Mouse (Mus musculus) adrenal gland, postnatal 25 days (tissue): ENCODE results near the gene Rad23b. TPM values are rescaled to one million over a fixed set of nuclear protein-coding genes. Genes with fewer than 3 reads are reported as not detected.
"Not testable (repeated sequence)": the region's sequence is repeated elsewhere in the genome, so short reads cannot be mapped to it uniquely, and the experiment has no call there.

Source experiments
- DNase-seq: peaks from one replicate; pipeline ENCODE4 v3.0.0; 2021; ENCODE audit warnings: mixed read lengths
- total RNA-seq: library from RNA; stranded (reverse); gene quantifications from 2 replicates; pipeline ENCODE4 v1.2.3, GENCODE M21; 2021

Rad23b gene
- total RNA-seq, 1 experiment from 2014 or later, result 123 TPM

DNA sequence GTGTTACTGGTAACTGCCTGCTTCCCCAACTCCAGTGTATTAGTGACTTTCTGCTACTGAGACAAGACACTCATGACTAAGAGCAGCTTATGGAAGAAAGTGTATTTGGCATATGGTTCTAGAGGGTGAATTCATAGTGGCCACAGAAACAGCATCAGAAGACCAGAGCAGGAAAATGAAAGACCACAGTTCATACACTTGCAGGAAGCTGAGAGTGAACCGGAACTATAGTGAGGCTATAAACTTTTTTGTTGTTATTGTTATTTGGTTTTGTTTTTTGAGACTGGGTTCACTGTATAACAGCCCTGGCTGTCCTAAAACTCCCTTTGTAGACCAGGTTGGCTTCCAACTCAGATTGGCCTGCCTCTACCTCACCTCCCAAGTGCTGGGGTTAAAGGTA is 6.0 kb downstream of the Rad23b start:
- no peak for DNase-seq

- peak; percentile 22 for DNase-seq
Observed at GRCm38 (mm10) chr4:55356726-55357125, 6.9 kb downstream of the Rad23b start.

DNA sequence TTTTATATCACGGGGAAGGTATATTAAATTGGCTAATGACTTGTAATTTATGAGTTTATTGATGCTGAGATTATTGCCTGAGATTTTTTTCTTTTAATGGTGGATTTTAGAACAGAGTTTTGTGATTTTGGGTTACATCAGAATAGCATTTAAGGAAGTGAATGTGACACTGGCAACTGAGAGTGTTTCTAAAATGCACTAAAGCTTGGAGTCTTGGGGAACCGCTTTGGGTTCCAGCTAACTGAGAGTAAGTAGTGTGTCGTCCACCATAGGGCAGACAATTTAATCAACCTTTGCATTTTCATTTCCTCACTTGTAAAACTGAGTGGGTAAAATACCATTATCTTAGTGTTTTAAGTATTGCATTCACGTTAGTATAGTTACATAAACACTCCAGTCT is 14.0 kb downstream of the Rad23b start:
- no peak for DNase-seq

DNA sequence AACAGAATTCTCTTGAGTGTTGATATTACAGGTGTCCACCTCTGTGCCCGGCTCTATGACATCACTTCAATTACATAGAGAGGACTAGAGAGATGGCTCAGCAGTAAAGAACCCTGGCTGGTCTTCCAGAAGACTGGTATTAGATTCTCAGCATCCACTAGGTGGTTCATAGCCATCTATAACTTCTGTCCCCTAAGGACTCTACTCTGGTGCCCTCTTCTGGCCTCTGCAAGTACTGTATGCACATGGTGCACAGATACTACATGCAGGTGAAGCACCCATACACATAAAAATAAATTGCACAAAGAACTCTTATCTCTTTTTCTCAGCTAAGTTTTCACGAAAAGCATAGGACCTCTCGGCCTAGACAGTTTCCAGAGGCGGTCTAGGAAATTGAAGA is 14.5 kb downstream of the Rad23b start:
- DNase-seq, result peak; percentile 16

GRCm38 (mm10) chr4:55366014-55366413 is 16.2 kb downstream of the Rad23b start:
- no peak for DNase-seq

- DNase-seq, result no peak
Observed at GRCm38 (mm10) chr4:55370127-55370526, 20.3 kb downstream of the Rad23b start.

DNA sequence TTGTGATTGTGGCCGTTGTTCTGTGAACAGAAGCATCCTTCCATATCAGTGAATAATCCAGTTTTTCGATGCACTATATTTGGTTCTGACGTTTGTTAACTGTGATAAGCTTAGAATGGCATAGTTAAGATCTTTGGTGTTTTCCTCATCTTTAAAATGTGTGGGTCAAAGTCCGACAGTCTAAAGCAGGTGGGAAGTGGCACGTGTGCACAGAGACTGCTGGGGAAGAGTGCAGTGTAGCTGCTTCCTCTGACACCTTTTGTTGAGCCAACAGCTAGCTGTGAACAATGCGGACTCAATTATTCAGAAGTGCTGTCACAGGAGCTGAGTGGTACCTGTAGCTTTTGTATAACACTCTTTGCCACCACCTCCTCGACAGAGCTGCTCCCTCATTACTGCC is 21.5 kb downstream of the Rad23b start:
- DNase-seq, result no peak

GRCm38 (mm10) chr4:55382350-55382749 is 32.5 kb downstream of the Rad23b start:
- DNase-seq, result no peak

DNA sequence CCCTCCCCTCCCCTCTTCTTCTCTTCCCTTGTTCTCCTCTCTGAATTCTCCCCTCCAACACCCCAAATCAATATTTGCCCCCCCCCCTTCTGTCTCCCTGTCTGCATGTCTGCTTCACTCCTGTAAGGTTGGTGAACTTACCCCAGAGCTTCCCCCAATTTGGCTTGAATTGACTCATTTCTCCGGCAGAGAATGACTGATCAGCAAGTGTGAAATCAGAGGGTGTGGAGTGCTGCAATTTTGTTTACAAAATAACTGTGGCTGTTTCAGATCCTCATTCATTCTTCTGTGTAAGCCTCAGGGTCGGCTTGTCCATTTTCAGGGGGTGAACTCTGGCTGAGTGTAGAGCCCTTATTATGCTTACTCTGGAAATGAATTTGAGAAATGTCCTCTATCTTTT is 36.9 kb downstream of the Rad23b start:
- no peak for DNase-seq

DNA sequence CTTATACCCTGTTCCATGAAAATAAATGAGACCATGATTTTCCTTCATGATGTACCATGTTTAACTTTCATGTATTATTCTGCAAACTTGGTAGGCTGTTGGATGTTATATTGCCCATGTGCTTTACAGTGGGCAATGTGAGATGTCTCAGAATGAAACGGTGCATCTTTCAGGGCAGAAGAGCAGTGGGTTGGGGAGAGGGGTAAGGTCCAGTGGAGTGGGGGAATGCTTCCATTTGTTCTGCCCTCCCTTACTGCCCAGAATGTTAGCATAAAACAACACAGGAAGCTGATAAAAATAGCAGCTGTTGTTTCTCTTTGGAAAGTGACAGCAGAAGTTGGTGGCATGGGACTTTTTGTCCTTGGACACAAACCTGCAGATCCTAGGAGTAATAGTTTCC is 41.6 kb downstream of the Rad23b start:
- DNase-seq, result no peak

DNA sequence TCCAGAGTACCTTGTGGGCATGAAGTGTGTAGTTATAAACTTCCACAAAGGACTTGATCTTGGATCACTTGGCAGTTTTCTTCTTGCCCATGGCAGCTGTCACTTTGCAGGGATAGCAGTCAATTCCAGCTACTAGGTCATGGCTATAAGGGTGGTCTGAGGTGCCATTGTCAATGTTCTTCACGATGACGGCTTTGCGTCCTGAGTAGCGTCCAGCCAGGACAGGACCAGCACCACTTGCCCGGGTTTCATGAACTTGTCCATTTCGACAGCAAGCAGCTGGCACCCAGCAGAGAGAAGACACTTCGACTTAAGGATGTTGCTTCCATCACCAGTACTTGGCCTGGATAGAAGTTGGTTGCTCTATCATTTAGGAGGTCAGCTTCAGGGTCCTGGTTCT is 42.6 kb downstream of the Rad23b start:
- no peak for DNase-seq

GRCm38 (mm10) chr4:55397911-55398762 is 48.3 kb downstream of the Rad23b start:
- peak; percentile 47 for DNase-seq

- DNase-seq, result no peak
Observed at GRCm38 (mm10) chr4:55398901-55399300, 49.1 kb downstream of the Rad23b start.

- DNase-seq, result no peak
Observed at GRCm38 (mm10) chr4:55405329-55405728, 55.5 kb downstream of the Rad23b start.

GRCm38 (mm10) chr4:55406558-55406957 is 56.7 kb downstream of the Rad23b start:
- DNase-seq, result no peak

DNA sequence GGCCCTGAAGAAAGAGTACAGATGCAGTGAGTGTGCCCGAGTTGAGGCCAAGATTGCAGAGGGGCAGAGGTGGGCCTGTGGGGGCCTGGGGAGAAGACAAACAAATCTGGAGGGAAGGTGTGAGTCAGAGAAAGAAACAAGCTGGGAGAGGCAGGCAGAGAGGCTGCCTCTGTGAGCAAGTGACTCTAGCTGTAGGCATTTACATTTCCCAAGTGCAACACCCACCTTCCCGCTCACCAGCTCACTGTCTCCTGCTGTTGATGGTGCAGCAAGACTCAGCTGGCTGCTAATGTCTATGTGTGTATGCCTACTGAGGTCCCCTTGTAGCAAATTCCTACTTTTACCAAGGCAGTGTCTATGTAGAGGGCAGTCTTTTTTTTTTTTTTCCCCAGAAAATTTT is 58.2 kb downstream of the Rad23b start:
- no peak for DNase-seq

DNA sequence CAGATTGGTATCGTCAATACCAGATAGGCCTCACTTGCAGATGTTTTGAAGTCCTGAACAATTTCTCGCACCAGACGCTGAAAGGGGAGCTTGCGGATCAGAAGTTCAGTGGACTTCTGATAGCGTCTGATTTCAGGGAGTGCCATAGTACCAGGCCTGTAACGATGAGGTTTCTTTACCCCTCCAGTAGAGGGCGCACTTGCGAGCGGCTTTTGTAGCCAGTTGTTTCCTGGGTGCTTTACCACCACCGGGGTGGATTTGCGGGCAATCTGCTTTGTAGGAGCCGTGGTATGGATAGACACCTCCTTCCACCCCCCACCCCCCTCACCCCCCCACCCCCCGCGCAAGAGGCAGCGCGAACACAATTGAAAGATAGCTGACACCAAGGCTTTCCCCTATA is 59.2 kb downstream of the Rad23b start:
- no peak for DNase-seq

DNA sequence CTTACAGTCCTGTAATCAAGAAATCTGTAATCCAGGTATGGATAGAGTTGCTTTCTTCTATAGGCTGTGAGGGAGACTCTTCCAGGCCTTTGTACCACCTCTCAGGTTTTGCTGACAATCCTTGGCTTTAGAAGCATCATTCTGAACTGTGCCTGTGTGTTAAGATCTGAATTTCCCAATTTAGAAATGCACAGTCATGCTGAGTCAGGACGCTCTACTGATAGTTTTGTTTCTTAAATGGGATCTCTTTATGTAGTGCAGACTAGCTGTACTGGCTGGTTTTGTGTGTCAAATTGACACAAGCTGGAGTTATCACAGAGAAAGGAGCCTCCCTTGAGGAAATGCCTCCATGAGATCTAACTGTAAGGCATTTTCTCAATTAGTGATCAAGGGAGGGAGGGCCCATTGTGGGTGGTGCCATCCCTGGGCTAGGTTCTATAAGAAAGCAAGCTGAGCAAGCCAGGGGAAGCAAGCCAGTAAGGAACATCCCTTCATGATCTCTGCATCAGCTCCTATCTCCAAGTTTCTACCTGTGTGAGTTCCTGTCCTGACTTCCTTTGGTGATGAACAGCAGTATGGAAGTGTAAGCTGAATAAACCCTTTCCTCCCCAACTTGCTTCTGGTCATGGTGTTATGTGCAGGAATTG is 59.9 kb downstream of the Rad23b start:
- not testable (repeated sequence) for DNase-seq

- DNase-seq, result no peak
Observed at GRCm38 (mm10) chr4:55415864-55416263, 66.0 kb downstream of the Rad23b start.

DNA sequence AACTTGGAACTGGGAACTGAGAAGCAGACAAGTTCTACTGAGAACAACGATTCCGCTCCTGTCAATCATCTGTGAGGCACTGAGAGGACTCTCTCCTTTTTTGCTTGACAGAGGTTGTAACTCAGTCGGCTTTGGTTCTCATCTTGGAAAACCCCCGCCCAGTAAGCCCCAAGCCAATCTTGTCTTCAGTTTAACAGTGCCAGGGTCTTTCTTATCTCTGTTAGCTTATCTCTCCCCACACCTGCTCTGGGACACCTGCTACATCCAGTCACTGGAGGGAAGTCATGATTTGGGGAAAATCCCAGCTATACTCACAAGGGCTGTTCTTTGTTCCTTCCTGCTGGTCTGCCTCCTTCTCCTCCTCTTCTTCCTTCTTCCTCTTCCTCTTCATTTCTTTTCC is 76.4 kb downstream of the Rad23b start:
- no peak for DNase-seq
